18 mouse cellular contexts compared by ENCODE assay signal in the genomic region with DNA sequence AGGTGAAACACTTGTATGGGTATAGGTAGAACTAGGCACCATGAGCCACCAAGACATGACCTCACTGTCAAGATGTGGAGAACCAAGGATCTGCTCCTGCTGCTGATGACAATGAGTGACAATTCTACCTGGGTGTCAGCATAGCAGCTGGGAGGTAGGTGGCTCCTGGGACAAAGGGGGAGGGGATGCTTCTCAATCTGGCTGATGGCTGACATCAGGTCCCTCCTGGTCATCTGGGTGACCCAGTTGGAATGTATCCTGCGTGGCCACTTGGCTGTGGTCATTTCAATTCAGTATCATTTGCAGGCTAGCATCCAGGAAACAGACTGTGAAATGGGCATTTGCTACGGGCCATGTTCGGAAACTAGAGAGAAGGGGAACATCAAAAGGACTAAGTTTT. TPM values are rescaled to one million over a fixed set of nuclear protein-coding genes. Genes with fewer than 3 reads are reported as not detected.
A peak's percentile ranks its signal among the peaks of the same experiment; 100 is the strongest.
DNase-seq lines count a peak whose midpoint lies in the region; ATAC-seq lines count a peak whose summit lies in the region.
"Had no signal": no experiment of that assay in that cellular context is flagged by ENCODE, and none has a peak within 500 bp of the region (broad histone marks: within the 10 kb centered on the region; RNA-seq: fewer than 3 reads in every experiment).

No protein-coding gene starts in this region.

- H3K4me2 ChIP-seq in midbrain, embryonic 11.5 days: no peak overlapping the region
- H3K4me2 ChIP-seq: heart, embryonic 12.5 days; hindbrain, embryonic 14.5 days; intestine, embryonic 15.5 days had no signal

- no peaks in the 10 kb centered on the region for H3K27me3 ChIP-seq in midbrain, embryonic 11.5 days (ENCODE audit: control insufficient read depth, insufficient read depth, low read length)
- H3K27me3 ChIP-seq: CH12.LX; heart, embryonic 12.5 days; intestine, embryonic 15.5 days; Patski had no signal

- H3K4me1 ChIP-seq in midbrain, embryonic 11.5 days (ENCODE audit: control insufficient read depth, insufficient read depth, low read length): no peaks in the 10 kb centered on the region
- H3K4me1 ChIP-seq: embryonic facial prominence, embryonic 10.5 days; heart, embryonic 12.5 days; intestine, embryonic 15.5 days had no signal

- H3K4me3 ChIP-seq in midbrain, embryonic 11.5 days (ENCODE audit: low read depth, low read length): no peak overlapping the region
- H3K4me3 ChIP-seq: embryonic facial prominence, embryonic 10.5 days; heart, adult 2 months; heart, embryonic 12.5 days; hindbrain, embryonic 10.5 days; intestine, embryonic 15.5 days had no signal

- H3K27ac ChIP-seq in midbrain, embryonic 11.5 days (ENCODE audit: low read depth, low read length): no peak overlapping the region
- H3K27ac ChIP-seq: embryonic facial prominence, embryonic 10.5 days; heart, adult 2 months; hindbrain, embryonic 10.5 days; hindbrain, embryonic 14.5 days; intestine, embryonic 15.5 days had no signal

- no peaks in the 10 kb centered on the region for H3K9me3 ChIP-seq in midbrain, embryonic 11.5 days (ENCODE audit: control insufficient read depth, low read length)
- H3K9me3 ChIP-seq: embryonic facial prominence, embryonic 10.5 days; heart, embryonic 12.5 days; hindbrain, embryonic 10.5 days; intestine, embryonic 15.5 days had no signal

- H3K36me3 ChIP-seq in midbrain, embryonic 11.5 days (ENCODE audit: control insufficient read depth, insufficient read depth, low read length): no peaks in the 10 kb centered on the region
- H3K36me3 ChIP-seq: embryonic facial prominence, embryonic 10.5 days; heart, embryonic 12.5 days; hindbrain, embryonic 10.5 days; intestine, embryonic 15.5 days had no signal

- no peak overlapping the region for H3K9ac ChIP-seq in midbrain, embryonic 11.5 days (ENCODE audit: low read length)
- H3K9ac ChIP-seq: heart, embryonic 12.5 days; hindbrain, embryonic 14.5 days; intestine, embryonic 15.5 days had no signal

- DNase-seq in cerebellum, adult 18-20 months: peak; percentile 22 to 27
- no peak for DNase-seq in cerebellum, postnatal 4 days (ENCODE audit: low spot score in 2 of 2)
- DNase-seq in heart, adult 11 months: peak; percentile 66
- DNase-seq in heart, adult 8-10 months (ENCODE audit: low spot score): no peak
- DNase-seq in brain, adult 2 months (ENCODE audit: low read depth, low spot score): peak; percentile 13
- DNase-seq in midbrain, embryonic 11.5 days (ENCODE audit: low spot score, missing footprints): no peak
- DNase-seq: adrenal gland, adult 2 months; adrenal gland, postnatal 25 days; heart, adult 2 months had no signal

- WGBS in midbrain, embryonic 11.5 days: 93% methylated on average over 3 of the region's 3 CpGs

- no peak for ATAC-seq in midbrain, embryonic 11.5 days (ENCODE audit: low FRiP score)
- ATAC-seq: activated CD4-positive, CD25-positive, alpha-beta regulatory T cell, adult 4 months; forebrain, embryonic 14.5 days; intestine, embryonic 15.5 days; Patski had no signal

RNA-seq across cellular contexts. Expression of a gene that starts 16.9 kb away (rescaled TPM):
- 1 to 10 TPM; 6.3 to 8.1 (median 6.5) TPM for total RNA-seq in heart, adult 8-10 months (2022)
- polyA plus RNA-seq in midbrain, embryonic 11.5 days (2014; fragmentation: Nextera tagmentation; extraction: Ambion mirVana): 25.2 and 26.3 TPM in 2 replicates
- total RNA-seq: CH12.LX had no signal

Comparison
In these comparisons a context has a peak if more than half of its experiments do, and no peak if none do; other contexts are left out.
1. DNase-seq: peak in cerebellum, adult 18-20 months (2 of 2), heart, adult 11 months (single experiment) and brain, adult 2 months (single experiment); none in cerebellum, postnatal 4 days (0 of 2), heart, adult 8-10 months (single experiment) and midbrain, embryonic 11.5 days (single experiment).